Mouse (Mus musculus) urinary bladder, postnatal 14 days (tissue): ENCODE results near the gene Ttll11.
A peak's percentile ranks its signal among the peaks of the same experiment; 100 is the strongest.

ENCODE experiments used
- DNase-seq: peaks from one replicate; pipeline ENCODE4 v3.0.0; 2021; ENCODE audit warnings: low spot score

Ttll11 gene

DNA sequence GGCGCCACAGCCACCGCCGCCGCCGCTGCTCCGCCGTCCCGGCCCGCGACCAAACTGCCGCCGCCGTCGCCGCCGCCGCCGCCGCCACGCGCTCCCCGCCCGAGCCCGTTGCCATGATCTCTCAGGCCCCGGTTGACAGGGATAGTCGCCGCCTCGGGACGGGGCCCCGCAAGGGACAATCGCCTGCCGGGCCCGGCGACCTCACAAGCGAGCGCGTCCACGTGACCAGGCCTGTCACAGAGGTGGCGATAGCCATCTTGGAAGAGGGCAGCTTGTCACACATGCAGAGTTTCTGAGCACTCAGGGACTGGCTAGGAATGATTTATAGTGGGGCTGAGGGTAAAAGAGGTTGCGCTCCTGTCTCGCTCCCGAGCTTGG is at the start of gene Ttll11:
Gene Ttll11, minus strand, starts transcription at position 270 of the 378 bp plus-strand sequence.
- DNase-seq: peak; percentile 93

DNA sequence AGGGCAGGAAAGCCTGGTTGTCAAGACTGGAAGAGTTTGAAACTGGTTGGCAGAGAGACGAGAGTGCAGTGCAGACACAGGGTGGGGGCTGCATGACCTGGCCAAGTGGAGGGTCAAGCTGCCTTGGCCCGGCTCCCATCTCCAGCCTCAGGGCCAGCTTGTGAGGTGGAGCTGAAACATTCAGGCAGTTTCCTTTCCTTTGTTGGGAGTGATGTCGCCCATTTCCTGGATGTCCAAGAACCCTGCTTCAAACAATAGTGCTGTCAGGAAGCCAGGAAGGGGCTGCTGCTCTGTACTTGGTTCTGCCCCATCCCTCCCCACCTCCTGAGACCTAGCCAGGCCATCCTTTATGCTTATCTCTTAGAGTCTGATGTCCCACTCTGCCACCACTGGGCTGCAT is 43.6 kb upstream of the Ttll11 start:
- no peak for DNase-seq

DNA sequence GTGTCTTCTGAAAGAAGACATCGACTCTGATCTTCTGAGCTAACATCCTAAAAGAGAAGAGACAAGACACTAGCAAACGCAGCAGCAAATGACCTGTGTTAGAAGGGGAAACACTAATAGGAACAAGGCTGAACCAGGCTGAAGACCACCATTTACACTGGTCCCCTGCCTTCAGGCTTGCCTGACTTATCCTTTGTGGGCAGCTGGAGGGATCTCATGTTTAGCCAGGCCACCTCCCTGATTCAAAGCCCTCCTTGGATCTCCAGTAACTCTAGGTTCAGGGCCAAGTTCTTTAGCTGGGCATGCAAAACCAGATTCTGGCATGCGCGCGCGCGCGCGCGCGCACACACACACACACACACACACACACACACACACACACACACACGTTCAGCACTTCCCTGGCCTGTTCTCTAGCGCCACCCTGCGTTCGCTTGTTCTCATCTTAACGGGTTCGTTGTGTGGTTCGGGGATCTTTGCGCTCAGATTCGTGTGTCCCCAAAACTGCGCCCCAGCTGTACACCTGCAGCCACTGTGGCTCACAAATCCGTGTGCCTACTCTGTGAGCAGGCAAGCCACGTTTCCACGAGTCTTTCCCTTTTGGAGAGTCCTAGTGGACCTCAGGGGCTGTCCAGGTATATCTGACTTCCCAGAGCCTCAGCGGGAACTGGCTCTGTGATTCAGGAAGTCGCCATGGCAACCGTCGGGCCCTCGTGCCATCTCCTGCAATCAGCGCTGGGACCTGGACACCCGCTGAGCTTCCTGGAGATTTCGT is 41.9 kb upstream of the Ttll11 start:
- DNase-seq: peak; percentile 84

DNA sequence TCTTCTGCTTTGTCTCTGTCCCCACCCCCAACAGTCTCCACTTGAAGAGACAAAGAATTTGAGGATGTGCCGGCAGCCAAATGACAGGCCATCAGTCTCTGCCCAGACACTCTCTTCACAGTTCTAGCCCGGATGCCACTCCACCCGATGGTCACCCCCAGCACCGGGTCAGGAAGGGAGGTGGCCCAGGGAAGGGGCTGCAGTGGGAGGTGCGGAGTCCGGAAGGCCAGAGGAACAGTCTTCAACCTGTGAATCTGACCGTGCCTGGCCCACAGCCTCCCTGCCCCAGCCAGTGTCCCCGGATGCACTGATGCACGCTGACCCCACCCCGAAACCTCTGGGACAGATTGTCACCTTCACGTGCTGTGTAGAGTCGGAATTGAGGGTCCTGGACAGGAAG is 33.3 kb upstream of the Ttll11 start:
- DNase-seq: no peak

DNA sequence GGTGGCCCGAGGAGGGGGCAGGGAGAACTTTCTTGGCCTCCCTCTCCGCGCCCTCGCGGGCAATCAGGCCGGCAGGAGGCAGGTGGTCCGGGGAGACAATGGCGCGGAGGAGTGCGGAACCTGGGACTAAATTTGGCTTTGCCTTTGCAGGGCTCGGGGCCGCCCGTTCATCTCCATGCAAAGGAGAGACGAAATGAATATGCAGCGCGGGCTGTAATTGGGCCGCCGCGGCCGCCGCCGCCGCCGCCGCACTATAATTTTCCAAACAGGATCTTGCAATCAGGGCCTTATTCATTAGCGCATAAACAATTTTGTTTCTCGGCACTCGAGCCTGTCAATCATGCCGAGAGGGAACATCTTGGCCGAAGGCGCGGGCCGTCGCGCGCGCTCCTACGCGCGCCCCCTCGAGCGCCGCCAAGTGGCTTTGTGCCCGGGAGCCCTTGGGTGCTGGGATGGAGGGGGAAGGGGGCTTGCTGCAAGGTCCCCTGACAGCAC is 31.7 kb upstream of the Ttll11 start:
- DNase-seq: no peak

DNA sequence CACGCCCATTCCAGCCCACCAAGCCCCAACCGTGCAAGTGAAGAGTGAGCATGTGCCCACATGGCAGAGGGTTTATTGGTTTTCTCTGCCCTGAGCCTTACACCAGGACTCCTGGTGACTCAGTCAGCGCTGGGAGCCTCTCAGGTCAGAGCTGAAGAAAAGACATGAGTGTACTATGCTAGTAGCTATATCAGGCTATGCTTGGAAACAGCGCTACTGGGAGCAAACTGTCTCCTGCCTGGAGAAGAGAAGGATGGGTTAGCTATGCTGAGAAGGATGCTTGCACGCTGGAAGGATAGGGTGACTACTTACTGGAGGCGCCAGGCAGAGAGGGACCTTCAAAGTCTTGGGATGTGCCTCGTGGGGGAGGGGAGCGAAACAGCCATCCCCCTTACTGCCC is 30.9 kb upstream of the Ttll11 start:
- DNase-seq: no peak

DNA sequence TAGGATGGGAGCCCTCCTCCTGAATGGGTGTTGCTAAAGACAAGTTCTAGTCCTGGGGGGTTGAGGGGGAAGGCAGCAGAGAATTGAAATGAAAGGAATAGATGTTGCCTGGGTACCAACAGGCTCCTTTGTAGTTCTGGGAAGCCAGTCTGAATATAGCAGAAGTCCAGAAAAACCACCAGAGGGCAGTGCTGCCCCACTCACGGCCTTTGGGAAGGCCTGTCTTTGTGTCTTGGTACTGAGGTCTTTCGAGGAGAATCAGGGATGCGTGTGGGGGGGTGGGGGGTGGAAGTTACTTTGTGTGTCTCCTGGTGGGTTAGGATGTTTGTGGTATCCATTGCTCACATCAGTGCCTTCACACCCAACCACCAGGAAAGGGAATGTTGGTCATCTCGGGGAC is 29.7 kb upstream of the Ttll11 start:
- peak; percentile 68 for DNase-seq

DNA sequence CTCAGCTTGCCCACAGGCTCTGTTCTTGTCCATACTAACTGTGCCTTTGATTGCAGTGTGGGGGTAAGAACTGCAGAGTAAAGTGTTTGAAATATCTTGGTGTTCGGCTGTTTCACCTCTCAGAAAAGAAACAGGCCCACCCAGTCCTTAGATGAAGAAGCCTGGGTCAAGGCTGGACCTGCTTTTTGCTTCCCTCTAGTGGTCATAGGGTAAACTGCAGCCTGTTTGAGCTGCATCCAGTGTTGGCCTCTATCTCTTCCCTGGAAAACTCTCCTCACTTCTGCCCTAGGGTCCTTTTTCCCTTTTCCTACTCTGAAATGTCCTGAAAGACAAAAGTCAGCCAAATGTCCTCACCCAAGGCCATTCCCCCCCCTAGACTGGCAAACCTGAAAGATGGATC is 28.4 kb upstream of the Ttll11 start:
- peak; percentile 53 for DNase-seq

DNA sequence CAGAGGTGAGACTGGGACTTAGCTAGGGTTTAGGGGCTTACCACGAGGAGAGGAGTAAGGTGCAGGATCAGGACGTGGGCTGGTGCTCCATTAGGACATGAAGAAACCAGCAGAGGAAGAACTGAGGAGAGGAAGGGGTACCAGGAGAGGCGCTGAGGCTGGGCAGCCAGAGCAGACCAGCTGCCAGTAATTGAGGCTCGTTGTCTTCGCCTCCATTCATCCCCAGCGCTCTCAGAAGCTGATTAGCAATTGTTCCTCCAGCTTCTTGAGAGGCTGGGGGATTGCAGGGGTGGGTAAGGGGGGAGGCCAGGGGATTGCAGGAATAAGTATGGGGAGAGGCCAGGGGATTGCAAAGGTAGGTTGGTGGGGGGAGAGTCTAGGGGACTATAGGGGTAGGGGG is 22.5 kb upstream of the Ttll11 start:
- DNase-seq: no peak

DNA sequence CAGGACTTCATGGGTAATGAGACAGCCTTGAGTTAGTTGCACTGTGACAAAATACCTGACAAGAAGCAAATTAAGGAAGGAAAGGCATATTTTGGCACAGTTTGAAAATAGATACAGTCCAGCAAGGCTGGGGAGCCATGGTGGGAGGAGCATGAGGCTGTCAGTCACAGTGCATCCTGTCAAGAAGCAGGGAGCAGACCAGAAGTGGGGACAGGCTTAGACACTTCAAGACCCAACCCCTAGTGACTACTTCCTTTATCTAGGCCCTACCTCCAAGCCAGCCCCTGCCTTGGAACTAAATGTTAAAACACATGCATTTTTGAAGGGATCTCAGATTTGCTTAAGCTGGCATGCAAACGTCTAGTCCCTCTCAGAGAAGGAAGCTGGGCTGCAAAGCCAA is 20.7 kb upstream of the Ttll11 start:
- no peak for DNase-seq

DNA sequence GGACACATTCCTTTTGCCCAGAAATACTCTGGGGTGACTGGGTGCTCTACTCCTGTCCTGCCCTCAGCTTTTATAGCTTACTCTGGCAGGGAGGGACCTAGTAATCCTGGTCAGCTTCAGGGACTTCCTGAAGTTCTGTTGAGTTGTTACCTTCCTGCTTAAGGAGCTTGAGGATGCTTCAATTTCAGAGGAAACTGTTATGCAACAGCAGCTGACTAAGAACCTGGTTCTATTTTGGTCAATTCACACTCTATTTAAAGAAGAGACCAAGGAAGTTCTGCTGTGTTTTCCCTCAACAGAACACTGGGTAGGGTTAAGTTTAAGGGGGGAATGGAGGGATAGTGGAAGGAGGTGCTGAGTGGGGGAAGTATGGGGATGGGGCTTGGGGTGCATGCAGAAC is 19.5 kb upstream of the Ttll11 start:
- no peak for DNase-seq

DNA sequence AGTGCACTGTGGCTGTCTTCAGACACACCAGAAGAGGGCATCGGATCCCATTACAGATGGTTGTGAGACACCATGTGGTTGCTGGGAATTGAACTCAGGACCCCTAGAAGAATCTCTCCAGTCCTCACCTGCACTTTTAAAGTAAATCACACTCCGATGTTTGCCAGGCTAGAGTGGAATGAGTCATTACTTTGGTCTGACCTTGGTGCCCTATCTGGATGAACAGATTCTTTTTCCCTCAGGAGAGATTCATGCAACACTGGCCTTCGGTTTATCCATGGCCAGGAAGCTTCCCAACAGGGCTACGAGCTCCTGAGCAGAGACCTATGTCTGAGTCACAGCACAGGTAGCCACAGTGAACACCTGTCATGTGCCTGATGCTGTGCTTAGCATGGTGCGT is 18.7 kb upstream of the Ttll11 start:
- DNase-seq: no peak

DNA sequence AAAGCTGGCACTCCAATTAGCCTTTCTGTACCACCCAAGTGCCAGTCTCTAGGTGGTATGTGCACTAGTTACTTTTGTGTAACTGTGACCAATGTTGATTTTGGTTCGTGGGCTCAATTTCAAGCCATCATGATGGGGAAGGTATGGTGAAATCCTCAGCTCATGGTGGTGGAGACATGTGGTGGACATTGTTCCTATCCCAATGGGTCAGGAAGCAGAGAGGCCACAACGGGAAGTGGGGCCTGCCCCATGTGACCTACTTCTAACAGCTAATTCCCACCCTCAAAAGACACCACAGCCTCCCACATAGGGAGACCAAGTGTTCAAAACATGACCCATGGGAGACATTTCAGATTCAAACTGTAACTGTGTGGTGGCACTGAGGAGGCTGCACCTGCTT is 17.0 kb upstream of the Ttll11 start:
- no peak for DNase-seq

DNA sequence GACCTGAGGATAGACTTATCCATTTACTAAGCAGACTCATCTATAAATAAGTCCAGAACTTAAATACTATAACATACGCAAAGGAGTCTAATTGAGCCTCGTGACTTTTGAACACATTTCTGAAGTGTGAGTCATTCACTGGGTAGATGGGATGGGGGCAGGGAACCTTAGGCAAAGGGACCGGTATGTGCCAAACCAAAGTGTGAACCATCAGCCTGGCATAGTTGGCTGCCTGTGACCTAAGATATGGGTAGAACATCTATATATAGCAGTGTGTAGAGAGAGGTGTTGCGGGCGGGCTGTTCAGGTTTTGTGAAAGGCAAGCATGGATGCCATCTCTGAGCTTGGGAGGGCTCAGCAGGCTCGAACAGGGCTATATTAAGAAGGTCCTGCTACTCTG is 14.6 kb upstream of the Ttll11 start:
- no peak for DNase-seq

DNA sequence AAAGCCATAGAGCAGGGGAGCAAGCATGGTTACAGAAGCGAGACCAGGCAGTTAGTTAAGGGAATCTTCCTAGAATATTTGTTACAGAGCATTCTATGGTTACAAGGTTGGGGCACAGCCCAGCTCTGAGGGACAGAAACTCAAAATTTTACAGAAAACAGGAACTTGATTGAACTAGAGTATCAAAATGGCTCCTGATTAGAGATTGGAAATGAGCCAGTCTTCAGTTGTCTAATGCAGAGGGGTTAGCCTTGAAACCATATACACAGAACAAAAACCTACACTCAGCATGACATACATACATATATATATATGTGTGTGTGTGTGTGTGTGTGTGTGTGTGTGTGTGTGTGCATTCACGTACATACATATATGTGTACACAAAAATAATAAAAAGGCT is 13.8 kb upstream of the Ttll11 start:
- no peak for DNase-seq

DNA sequence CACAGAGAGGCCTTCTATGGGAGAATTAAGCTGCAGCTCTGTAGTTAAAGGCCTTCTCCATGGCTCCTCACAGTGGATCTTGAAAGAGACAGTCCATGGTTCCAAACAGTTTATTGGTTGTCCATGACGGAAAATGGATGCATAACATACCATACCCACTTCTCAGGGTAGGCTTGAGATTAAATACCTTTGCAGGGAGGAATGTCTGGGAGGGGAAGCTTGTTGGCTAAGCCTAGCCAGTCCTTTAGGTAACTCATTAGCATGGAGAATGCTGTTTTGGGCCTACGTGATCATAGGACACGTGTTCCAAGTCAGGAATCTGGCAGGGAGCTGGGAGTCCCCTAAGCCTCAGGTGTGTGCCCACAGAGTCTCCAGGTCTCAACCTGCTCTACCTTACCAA is 12.5 kb upstream of the Ttll11 start:
- no peak for DNase-seq

DNA sequence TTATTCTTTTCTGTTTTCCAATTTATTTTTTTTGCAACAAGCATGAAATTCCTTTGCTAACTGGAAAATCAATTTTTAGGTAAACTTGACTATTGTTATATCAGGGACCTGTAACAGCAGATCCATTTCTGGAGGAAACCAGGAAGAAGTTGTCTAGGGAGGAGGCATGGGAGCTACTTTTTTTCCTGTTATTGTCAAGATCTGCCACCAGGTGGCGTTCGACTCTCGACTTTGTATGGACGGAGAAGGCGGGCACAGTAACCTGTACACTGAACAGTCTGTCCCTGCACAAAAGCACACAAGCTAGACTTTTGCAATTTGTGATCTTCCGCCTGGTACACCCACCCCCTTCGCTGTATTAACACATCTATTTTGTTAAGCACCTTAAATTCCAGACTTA is 4.2 kb upstream of the Ttll11 start:
- DNase-seq: peak; percentile 65

DNA sequence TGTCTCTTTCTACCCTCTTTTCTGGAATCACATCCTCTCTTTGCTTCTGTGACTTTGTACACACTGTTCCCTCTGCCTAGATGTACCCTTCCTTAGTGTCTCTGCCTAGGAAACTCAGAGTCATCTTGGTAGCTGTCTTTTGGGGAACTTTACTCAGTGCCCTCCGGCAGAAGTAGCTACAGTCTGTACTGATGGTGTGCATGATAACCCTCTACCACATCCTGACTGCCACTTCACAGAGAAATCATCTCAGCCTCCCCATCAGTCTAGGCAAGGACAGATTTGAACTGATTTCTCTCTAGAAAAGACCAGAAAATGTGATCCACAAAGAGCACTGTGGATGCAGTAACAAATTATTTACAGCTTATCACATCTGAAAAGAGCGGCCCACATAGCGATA is 2.2 kb upstream of the Ttll11 start:
- no peak for DNase-seq

DNA sequence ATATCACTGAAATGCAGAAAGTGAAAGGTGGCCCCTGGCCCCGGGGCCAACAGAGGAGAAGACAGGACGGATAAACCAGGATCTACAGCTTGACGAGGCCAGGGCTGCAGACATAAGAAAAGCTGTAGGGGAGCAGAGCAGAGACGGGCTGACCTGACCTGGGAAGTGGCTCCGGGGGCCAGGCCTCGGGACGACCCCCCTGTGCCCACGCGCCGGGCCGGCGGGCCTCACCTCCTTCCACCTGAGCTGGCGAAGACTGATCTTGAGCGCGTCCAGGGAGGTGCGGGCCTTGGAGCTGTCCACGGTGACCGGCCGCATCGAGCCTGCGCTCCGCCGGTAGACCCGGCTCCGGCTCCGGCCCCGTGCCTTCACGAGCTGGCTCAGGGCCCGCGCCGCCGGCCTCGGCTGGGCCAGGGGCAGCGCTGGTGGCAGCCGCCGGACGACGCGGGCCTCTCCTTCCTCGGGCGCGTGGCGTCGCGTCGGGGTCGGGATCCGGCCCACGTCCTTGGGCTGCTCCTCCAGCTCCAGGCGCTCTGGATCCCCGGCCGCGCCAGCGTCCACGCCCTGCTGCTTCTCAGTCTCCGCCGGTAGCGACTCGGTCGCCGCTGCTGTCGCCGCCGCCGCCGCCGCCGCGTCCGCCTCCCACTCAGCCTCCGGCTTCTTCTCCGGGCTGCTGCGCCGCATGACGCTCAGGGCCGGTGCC is 621 bp downstream of the Ttll11 start:
- DNase-seq: peak; percentile 46

DNA sequence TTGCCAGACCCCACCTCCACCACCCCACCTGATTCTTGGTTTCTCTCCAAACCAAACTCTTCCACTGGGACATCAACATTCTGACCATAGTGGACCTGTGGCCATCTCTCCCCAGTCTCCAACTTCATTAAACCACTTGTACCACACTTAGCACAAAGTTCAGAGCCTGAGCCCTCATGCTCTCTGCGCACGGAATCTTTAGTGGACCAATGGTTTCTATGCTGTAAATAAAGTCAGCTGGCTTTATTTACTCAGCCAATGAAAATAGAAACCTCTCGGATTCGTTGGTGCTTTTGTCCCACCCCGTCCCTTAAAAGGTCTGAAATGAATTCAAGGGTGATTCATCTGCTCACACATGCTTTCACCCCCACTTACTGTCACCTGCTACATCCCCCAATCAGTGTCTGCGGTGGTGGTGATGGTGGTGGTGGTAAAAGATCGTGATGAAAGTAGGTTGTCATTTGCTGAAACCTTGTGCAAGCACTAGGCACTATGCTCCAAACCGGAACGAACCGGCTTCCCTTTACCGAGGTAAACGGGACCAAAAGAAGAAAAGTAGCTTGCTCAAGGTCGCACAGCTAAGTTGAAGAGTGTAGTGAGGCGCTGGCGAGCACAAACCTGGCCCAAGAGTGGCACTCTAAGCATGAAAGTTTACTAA is 1.3 kb downstream of the Ttll11 start:
- DNase-seq: peak; percentile 12

DNA sequence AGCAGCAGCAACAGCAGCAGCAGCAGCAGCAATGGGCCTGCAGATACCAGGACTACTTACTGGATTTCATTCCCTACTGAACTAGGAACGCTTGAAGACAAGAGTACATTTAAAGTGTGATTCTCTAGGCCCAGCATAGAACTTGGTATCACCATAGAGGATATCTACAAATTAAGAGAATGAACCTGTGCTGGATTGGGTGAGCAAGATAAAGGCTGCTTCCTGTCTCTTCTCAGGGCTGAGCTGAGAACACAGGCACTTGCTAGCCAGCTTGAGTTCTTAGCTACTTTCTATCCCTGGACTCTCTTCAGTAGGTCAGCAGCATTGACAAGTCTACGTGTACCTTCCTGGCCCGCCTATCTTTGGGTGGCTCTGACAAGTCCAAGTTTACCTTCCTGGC is 2.0 kb downstream of the Ttll11 start:
- no peak for DNase-seq

DNA sequence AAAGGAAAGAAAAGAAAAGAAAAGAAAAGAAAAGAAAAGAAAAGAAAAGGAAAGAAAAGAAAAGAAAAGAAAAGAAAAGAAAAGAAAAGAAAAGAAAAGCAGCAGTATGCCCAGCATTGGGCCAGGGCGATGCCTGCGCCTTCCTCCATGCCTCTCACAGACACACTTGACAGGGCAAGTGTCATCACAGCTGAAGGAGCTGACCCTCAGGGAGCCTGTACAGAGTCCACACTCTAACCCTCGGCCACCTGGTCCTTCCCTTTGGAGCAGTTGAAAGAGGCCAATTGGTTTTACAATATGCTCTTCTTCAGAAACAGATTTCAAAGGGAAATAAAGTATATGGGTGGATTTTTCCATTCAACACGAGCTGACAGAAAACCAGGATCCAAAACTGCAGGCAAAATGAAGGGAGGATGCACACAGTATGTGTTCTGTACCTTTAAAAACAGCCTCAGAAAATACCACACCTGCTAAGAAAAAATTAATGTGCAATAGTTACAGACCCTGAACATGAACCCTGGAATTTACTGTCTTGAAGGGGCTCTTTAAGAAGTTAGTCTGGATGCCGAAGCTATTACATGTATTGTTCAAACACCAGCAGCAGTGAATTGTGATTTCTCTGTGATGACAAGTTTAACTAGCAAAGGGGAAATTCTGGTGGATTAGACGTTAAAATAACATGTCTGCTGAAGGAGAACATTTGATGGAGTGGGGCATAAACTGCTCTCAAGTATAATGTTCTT is 7.3 kb downstream of the Ttll11 start:
- no peak for DNase-seq
